Mouse (Mus musculus) MN1 (cell line): Measurements from ENCODE around the gene Ints3.

Source experiments
- DNase-seq: peaks from one replicate; pipeline ENCODE4 v3.0.0-alpha.2; 2016; ENCODE audit warnings: low spot score

The Ints3 gene

GRCm38 (mm10) chr3:90391004-90391403, 42.4 kb downstream of the Ints3 start:
- peak; percentile 45 for DNase-seq

DNA sequence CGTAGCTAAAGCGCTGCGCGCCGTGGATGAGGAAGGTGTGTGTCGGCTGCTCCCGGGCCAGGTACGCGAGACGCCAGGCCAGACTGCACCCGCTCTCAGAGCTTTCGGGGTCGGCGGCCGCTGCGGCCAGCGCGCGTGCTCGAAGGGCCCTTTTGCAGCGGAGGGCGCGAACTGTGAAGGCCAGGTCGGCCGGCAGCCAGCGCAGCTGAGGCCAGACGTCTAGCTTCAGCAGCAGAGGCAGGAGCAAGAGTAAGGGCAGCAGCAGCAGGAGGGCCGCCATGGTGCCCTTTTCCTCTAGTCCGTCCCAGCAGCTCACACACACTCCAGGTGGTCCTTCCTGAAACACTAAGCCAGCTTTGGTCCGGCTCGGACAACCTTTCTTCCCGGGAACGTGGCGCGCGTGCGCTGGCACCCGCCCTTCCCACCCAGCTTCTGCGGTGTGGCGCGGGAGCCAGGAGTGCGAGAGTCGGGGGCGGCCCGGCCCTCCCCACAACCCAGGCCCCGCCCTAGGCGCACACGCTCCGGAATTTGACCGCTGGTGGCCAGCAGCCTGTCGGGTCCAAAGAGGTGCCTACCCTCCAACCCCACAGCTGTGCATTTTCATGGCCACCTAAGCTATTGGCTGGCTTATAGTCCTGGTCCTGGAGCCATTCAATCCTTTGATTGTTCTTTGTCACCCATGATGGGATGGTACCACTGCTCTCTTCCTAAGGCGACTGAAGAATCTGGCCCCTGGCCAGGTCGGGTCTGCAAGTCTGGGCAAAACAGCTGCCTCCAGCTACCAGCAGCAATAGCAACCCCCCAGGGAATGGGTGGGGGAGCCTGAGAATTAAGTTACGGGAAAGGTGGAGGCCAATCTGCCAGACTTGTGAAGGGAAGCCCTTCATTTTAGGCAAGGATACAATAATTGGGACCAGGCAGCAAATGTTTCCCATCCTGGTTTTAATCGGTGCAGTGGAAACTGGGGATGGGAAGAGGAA, 43.6 kb downstream of the Ints3 start, which contains the start of gene Slc27a3:
Gene Slc27a3 (minus strand): TSS at position 428 of the 980 bp plus-strand sequence.
- peak; percentile 85 for DNase-seq

GRCm38 (mm10) chr3:90388726-90389510, 44.5 kb downstream of the Ints3 start:
- DNase-seq, result peak; percentile 71

DNA sequence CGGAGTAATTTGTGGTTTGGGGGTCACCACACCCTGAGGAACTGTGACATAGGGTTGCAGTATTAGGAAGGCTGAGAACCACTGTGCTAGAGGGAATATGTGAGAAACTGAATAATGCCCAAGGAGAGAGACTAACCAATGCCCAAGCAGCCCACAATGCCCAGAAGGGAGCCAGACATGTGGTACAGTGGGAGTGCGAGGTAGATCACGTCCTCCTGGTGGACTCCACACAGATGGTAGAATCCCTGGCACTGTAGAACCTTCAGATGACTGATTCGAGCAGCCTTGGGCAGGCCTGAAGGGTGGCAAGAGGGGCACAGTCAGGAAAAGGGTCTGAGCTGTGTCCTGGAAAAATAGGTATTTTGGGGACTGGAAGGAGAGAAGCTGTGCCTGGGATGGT, 45.2 kb downstream of the Ints3 start:
- DNase-seq, result no peak

DNA sequence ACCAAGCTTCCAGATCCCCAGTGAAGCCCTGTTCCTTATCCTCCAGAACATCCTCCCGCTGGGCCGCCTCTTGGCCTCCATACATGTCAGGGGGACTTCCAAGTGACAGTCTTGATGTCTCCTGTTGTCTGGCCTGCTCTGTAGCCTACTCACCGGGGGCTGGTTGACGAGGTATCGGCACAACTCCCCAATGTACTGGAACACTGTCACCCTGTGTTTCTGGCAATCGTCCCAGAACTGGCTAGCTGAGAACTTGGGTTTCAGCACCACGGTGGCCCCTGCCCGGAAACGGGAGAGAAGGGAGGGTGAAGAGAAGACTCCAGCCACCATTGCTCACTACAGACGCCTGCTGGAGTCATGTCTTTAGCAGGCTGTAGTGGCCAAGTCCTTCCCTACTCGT, 45.9 kb downstream of the Ints3 start:
- peak; percentile 31 for DNase-seq

- no peak for DNase-seq
Measured at GRCm38 (mm10) chr3:90386817-90387216, 46.6 kb downstream of the Ints3 start.

DNA sequence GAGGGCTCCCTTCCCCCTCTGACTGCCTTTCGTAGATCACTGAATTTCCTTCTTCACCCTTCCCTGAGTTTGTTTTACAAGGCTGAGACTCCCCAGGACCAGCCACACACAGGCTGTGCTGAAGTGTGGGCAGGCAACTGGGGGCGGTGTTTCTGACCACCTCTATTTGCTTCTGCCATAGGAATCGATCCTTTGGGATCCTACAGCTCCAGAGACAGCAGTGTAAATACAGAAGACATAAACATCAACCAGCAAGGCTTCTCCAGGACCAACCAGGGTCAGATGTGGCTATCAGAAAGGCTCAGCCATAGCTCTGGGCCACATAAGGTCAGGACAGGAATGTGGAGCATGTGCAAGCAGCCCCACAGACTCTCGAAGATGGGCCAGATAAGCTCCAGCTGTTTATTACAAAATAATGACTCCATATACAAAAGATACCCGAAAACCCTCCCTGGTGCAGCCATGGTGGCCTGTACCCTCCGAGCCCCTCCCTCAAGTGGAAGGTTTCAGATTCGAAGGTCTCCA, 48.5 kb downstream of the Ints3 start:
- no peak for DNase-seq

GRCm38 (mm10) chr3:90383690-90384089, 49.7 kb downstream of the Ints3 start:
- peak; percentile 87 for DNase-seq

DNA sequence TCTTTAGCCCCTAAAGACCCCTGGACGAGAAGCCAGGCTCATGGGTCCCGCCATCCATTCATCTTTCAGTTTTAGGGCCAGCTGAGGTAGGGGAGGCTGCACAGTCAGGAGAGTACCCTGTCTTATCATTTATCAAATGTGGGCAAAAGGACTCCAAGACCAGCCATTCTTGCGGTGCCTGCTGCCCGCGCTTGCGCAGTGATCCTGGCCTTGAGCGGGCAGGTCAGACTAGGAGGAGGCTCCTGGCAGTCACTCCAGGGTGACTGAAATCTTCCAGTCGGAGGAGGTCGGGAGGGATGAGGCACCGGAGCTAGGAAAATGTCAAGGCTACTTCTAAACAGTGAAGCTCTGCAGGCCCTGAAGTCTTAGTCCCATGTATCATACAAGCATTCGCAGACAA, 51.7 kb downstream of the Ints3 start:
- DNase-seq, result no peak

GRCm38 (mm10) chr3:90378496-90378895, 54.9 kb downstream of the Ints3 start:
- no peak for DNase-seq

GRCm38 (mm10) chr3:90376247-90376585, 57.2 kb downstream of the Ints3 start:
- DNase-seq, result peak; percentile 48

DNA sequence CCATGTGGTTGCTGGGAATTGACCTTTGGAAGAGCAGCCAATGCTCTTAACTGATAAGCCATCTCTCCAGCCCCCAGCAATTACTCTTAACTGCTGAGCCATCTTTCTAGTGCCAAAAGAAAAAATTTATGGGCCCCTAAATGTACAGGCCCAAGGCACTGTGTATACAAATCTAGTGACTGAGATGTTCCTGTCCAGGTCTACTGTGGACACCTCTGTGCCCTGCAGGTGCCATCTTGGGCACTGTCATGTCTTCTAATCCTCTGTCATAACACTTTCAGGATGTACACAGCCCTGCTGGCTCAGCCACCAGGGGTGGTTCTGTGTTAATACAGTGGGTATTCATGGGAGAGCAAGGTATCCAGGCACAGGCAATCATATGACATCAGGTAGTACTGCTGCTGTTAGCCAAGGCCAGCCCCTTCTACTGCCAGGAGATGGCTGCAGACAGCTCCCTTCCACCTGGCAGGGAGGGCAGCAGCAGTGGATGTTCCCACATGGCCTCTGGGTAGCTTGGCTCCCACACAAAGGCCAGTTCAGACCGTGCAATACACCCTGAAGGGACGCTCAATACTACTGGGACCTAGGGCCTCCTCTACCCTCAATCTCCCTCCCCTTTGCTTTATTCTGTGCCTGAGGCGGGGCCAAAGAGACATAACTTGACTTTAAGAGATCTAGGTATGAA, 57.7 kb downstream of the Ints3 start:
- peak; percentile 49 for DNase-seq

- no peak for DNase-seq
Measured at GRCm38 (mm10) chr3:90374368-90374767, 59.1 kb downstream of the Ints3 start.

- peak; percentile 88 for DNase-seq
Measured at GRCm38 (mm10) chr3:90373432-90374028, 59.9 kb downstream of the Ints3 start.

DNA sequence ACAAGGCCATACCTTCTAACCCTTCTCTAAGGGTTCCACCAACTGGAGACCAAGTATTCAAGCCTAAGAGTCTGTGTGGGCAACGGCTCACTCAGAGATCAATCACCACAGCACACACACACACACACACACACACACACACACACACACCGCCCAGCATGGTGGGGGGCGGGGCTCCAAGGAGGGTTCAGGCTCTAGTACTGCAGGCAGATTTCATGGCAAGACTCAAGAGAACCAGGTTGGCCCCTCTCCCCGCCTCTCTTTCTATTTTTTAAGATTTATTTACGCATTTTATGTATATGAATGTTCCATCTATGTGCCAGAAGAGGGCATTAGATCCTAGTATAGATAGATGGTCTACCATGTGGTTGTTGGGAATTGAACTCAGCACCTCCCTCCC, 60.6 kb downstream of the Ints3 start:
- DNase-seq, result no peak

DNA sequence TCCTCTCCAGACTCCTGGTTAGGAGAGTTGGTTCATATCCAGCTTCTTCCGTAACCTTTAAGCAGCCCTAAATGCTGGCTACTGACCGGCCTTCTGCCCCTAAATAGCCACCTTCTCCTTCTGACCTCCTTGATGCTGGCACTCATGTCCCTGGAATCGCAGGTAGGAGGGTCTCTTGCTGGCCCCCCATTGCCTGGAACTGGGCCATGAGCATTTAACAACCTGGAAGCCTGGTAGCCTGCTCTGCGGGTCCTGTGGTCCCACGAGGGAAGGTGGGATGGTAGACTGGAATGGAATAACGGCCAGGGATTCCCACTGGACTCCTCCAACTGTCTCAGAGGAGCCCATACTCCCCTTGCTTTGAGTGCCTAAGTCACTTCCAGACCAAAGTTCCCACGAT, 61.6 kb downstream of the Ints3 start:
- DNase-seq, result no peak

GRCm38 (mm10) chr3:90369041-90369440, 64.4 kb downstream of the Ints3 start:
- DNase-seq, result no peak

- DNase-seq, result no peak
Measured at GRCm38 (mm10) chr3:90367001-90367632, 66.3 kb downstream of the Ints3 start.

DNA sequence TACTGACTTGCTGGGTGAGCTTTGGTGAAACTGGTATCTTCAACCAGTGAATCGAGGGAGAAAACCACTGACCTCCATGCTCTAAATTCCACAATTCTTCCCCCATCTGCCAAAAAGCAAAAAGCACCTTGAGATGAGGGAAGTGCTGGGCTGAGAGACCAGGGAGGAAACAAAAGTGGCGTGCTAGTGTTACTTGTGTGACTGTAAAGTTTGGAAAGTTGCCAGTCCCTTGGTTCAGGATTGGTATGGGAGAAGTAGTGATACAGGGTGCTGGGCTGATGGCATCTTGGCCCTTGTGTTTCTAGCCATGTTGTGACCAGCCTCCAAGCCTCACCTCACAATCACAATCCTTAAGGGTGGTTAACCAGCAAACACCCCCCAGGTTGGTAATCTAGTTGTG, 71.1 kb downstream of the Ints3 start:
- DNase-seq, result no peak

DNA sequence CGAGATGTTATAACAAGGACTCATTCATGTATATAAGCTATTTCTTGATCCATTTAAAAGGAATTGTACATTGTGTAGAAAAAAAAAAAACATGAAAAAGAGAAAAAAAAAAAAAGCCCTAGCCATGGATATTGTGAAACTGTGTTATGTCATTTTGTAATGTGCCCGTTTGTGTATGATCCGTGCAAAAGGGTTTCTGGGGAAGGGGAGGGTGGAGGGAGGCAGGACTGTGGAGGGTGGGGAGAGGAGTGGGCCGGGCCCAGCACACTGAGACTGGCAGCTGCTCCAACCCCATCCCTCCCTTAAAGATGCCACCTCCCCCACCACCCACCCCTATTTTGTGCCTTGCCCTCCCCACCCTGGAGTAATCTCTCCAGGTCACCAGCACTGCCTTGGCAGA, 71.9 kb downstream of the Ints3 start:
- DNase-seq, result no peak

- no peak for DNase-seq
Measured at GRCm38 (mm10) chr3:90359230-90359629, 74.2 kb downstream of the Ints3 start.
